Mouse (Mus musculus) spleen, postnatal 10 days (tissue): Measurements from ENCODE around the gene Rad18.
"Not testable (repeated sequence)": the region's sequence is repeated elsewhere in the genome, so short reads cannot be mapped to it uniquely, and the experiment has no call there.

Experiments
- DNase-seq, 2 experiments: peaks; one replicate each; pipeline ENCODE4 v3.0.0; 2021 to 2022; ENCODE audit warnings: low spot score in 2 of 2

Gene Rad18

DNA sequence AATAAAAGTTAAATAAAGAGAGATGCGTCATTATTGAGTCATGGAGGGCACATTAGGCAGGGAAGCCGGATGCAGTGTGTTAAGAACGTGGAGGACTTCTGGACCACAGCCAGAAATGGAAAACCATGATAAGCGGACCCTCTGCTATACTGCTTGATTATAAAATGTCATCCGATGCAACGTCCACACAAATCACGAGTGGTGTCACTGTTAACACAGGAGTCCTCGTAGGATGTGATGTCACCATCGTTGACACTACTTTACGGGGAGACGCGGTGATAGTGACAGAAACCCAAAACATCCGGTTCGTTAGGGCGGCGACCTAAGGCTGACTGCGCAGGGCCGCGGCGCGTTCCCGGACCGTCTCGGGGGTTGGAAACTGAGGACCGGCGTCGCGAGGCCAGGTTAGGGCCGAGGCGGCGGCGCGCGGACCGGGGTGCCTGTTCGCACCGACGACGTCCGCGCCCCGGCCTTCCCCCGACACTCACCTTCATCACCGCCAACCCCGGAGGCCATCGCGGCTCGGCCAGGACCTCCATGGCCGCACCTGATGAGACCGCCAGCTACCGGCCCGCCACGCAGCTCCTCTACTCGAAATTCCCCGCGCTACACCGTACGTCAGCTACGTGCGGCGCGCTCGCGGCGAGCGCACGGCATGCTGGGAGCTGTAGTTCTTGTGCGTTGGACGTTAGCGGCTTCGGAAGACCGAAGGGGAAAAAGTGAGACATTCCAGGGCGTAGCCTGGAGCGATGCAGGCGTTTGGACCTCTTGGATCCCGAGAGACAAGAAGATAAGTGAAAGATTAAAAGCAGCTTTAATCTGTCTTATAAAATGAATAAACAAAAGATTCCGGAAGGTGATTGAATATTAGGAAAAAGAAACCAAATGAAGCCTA is at the start of gene Rad18:
TSS of gene Rad18 (minus strand) at position 631 of the 895 bp plus-strand sequence.
- peak; percentile 79 to 92 for DNase-seq

- no peak for DNase-seq
These were observed 45.8 kb upstream of the Rad18 start for GRCm38 (mm10) chr6:112742297-112742696.

- DNase-seq = no peak
These were observed 45.3 kb upstream of the Rad18 start for GRCm38 (mm10) chr6:112741766-112742165.

GRCm38 (mm10) chr6:112739635-112740034 is 43.1 kb upstream of the Rad18 start:
- DNase-seq = no peak

- DNase-seq = peak in 1 of 2 experiments; percentile 19
These were observed 42.4 kb upstream of the Rad18 start for GRCm38 (mm10) chr6:112738924-112739323.

DNA sequence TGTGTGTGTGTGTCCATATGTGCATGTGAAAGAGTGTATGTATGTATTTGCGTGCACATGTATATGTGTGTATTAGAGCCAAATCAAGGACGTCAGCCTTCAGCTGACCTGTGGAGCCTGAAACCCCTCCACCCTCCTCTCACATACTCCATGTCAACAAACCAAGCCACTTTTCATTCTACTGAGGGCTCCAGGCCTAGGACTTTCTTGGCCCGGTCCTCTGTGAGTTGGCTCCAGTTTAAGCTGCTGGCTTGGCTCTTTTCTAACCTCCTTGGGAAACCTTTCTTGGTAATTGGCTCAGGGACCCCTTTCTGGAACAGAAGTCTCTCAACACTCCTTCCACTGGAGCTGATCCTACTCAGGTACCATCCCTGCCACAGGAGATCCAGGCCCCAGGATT is 40.0 kb upstream of the Rad18 start:
- DNase-seq = no peak

GRCm38 (mm10) chr6:112735054-112735453 is 38.6 kb upstream of the Rad18 start:
- no peak for DNase-seq

GRCm38 (mm10) chr6:112733942-112734341 is 37.5 kb upstream of the Rad18 start:
- DNase-seq = no peak

- no peak for DNase-seq
These were observed 35.9 kb upstream of the Rad18 start for GRCm38 (mm10) chr6:112732434-112732833.

DNA sequence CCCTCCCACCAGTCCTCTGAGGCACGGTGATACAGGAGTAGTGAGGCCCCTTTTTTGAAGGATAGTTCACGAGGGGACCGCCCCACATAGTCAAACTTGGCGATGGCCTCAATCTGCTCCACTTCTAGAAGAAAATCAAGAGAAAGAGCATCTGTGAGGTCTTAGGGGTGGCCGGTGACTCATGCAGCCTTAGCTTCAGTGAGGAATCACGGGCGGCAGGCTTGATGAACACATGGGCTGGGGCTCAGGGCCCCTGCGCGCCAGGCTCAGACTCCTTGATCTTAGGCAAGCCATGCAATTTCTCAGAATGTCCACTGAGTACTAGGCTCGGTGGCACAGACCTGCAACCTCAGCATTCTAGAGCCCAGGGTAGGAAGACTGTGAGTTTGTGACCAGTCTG is 34.9 kb upstream of the Rad18 start:
- DNase-seq = no peak

DNA sequence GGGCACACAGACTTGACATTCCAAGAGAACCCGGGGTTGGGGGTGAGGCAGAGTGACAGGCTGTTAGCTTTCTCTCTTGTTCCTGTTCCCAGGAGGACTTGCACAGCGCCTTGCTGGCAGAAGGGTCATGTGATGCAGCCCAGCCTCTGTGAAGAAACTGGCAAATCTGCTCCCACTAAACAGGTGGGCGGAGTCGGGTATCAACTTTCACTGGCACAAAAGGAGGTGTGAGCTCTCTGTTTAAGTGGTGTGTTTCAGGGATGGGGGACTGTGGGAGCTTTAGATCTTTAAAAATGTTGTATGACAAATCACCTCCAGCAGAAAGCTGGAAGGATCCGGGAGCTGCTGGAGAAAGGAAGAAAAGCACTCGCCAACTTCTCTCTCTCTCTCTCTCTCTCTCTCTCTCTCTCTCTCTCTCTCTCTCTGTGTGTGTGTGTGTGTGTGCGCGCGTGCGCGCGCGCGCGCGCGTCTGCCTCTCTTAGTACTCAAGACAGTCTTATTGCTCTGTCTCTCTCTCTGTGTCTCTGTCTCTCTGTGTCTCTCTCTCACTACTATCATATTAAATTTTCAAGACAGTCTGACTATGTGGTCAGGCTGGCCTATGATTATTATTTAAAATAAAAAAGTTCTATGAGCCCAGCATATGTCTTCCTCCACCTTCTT is 32.4 kb upstream of the Rad18 start:
- no peak for DNase-seq

DNA sequence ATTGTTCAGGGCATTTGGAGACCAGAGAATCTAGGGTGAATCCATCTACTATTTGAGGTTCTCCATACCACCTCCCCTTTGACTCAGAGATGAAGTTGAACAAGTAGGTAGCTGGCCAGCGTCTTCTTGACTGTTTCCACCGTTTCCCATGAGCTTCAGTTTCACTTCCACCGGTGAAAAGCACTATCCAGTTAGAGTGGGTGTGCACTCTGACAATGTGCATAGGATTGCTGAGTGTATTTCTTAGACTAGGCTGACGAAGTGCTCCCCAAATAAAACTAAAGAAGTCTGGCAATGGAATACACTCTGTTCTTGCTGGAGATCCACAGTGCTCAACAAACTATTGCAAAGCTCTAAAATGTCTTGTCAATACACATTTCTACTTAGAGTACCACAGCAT is 29.0 kb upstream of the Rad18 start:
- no peak for DNase-seq

- DNase-seq = no peak
These were observed 24.1 kb upstream of the Rad18 start for GRCm38 (mm10) chr6:112720409-112721080.

DNA sequence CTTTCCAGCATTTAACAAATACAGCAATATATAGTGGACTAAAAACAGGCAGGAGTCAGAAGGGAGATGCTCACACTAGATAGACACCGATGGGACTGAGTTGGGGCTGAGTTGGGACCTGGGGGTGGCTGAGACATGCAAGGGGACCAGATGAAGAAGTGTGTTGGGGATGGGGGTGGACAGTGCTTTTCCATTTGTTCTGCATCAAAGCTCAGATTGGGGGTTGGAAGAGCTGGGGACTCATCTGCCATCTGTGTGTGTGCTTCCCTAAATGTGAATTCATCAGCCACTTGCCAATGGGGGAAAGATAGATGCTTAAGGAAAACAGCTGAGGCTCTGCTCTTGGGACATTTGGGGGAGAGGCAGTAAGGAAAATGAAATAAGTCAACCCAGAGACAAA is 23.5 kb upstream of the Rad18 start:
- no peak for DNase-seq

- peak in 1 of 2 experiments; percentile 20 for DNase-seq
These were observed 20.7 kb upstream of the Rad18 start for GRCm38 (mm10) chr6:112717168-112717567.

- DNase-seq = no peak
These were observed 17.5 kb upstream of the Rad18 start for GRCm38 (mm10) chr6:112713951-112714350.

- not testable (repeated sequence) for DNase-seq
These were observed 5.8 kb upstream of the Rad18 start for GRCm38 (mm10) chr6:112702296-112702695.

DNA sequence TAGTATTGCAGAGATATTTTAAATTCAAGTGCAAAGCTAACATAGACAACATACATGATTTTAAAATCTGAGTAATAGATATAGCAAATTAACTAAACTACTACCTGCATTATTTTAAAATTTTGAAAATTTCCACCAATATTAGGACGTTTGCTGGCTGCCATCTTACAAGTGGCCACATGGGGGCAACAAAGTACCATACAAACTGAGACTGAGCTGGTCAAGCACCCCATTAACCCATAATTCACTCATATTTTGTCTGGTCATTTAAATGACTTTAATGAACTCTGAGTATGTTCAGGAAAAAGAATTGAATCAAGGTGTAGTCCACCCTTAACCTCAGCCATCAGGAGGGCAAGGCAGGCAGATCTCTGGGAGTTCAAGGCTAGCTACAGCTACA is 3.9 kb upstream of the Rad18 start:
- peak; percentile 41 to 73 for DNase-seq

DNA sequence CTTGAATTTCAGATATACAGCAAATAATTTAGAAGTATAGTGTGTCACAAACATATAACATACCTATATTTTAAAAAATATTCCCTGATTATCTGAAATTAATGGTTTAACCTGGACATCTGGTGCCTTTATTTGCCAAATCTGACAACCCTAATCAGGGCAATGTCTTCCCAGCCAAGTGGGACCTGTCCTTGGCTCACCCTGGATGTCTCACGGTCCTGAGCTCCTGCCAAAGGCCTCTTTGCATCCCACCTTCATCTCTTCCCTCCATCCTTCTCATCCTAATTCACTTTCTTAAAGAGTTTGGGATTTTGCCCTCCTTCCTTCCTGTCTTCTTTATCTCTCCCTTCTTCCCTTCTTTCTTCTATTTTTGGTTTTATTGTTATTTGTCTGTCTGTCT is 2.6 kb upstream of the Rad18 start:
- no peak for DNase-seq

- DNase-seq = no peak
These were observed 2.0 kb downstream of the Rad18 start for GRCm38 (mm10) chr6:112694492-112694891.

- no peak for DNase-seq
These were observed 5.0 kb downstream of the Rad18 start for GRCm38 (mm10) chr6:112691523-112691922.

GRCm38 (mm10) chr6:112688033-112688432 is 8.5 kb downstream of the Rad18 start:
- no peak for DNase-seq
